Mouse (Mus musculus): ENCODE data around the gene Aqp6.

DNA sequence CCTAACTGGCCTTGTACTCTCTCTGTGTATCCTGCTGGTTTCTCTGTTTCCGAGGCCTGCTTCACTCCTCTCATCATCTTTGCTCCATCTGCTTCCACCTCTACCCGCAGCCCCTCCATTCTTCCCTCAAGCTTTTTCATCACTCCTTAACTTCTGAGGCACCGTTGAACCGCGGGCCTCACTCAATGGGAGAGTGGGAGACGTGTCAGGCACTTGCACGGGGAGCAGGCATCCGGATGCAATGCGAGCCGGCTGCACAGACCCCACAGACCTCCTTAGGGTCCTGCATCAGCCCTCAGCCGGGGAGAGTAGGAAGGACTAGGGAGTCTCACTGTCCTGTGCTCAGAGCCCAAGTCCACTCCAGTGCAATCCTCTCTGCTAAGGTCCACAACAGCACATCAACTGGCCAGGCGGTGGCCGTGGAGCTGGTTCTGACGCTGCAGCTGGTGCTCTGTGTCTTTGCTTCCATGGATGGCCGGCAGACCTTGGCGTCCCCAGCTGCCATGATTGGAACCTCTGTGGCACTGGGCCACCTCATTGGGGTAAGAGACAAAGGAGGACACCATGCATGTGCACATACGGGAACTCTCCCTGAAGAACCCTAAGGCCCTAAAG lies 1.1 kb downstream of the Aqp6 start:
- TF ChIP-seq CTCF (IDR thresholded peaks at IDR 0.05; ENCODE audit: low read depth, low read length) = no peak
- TF ChIP-seq POLR2A (IDR thresholded peaks at IDR 0.05; ENCODE audit: borderline replicate concordance, low read depth, low read length) = no peak
